Mouse (Mus musculus) ES-Bruce4 (cell line): Measurements from ENCODE around the gene Nr5a1. TPM values are rescaled to one million over a fixed set of nuclear protein-coding genes. Genes with fewer than 3 reads are reported as not detected.
A peak's percentile ranks its signal among the peaks of the same experiment; 100 is the strongest.

Source experiments
- H3K27ac ChIP-seq: 2 replicates; pipeline ENCODE4 v1.5.1; 2012; ENCODE audit warnings: low read length, inconsistent platforms; ENCODE audit not compliant: insufficient read depth
- H3K27me3 ChIP-seq: 2 replicates; pipeline ENCODE4 v1.6.1; 2012; ENCODE audit warnings: mild to moderate bottlenecking, low read length, inconsistent platforms; ENCODE audit not compliant: control insufficient read depth, poor library complexity, insufficient read depth, severe bottlenecking
- H3K36me3 ChIP-seq: 2 replicates; pipeline ENCODE4 v1.6.1; 2012; ENCODE audit warnings: inconsistent platforms, mild to moderate bottlenecking, low read length, moderate library complexity; ENCODE audit not compliant: control insufficient read depth, poor library complexity, insufficient read depth, severe bottlenecking
- H3K4me1 ChIP-seq: one replicate; pipeline ENCODE4 v1.8.1; 2011; ENCODE audit warnings: low read length; ENCODE audit not compliant: control insufficient read depth, insufficient read depth
- H3K4me3 ChIP-seq: 2 replicates; pipeline ENCODE4 v1.5.1; 2011; ENCODE audit warnings: low read depth, mild to moderate bottlenecking, low read length
- H3K9ac ChIP-seq: 2 replicates; pipeline ENCODE4 v1.6.1; 2012; ENCODE audit warnings: low read depth, mild to moderate bottlenecking, inconsistent platforms; ENCODE audit not compliant: poor library complexity, severe bottlenecking
- H3K9me3 ChIP-seq: replicated peaks from 2 replicates; pipeline ENCODE4 v1.6.1; 2012; ENCODE audit warnings: mild to moderate bottlenecking, low read length, inconsistent platforms; ENCODE audit not compliant: control insufficient read depth, poor library complexity, insufficient read depth, severe bottlenecking
- CTCF ChIP-seq: IDR thresholded peaks from one replicate; pipeline ENCODE4 v1.8.1; 2011; ENCODE audit warnings: low read depth, low read length
- EP300 ChIP-seq: IDR thresholded peaks from 2 replicates; pipeline ENCODE4 v1.6.1; 2011; ENCODE audit warnings: low read depth, low read length; ENCODE audit not compliant: insufficient read depth
- POLR2A ChIP-seq: IDR thresholded peaks from one replicate; pipeline ENCODE4 v1.8.1; 2011; ENCODE audit warnings: low read length; ENCODE audit not compliant: insufficient read depth
- polyA plus RNA-seq: library from polyadenylated mRNA; stranded (reverse); fragments of >200 nt; gene quantifications from 2 replicates; pipeline ENCODE4 v1.2.4, GENCODE M21; 2011; ENCODE audit warnings: low read depth; ENCODE audit not compliant: missing spikeins, insufficient read depth, insufficient read length

Nr5a1 gene
- polyA plus RNA-seq, 1 experiment, result not detected

DNA sequence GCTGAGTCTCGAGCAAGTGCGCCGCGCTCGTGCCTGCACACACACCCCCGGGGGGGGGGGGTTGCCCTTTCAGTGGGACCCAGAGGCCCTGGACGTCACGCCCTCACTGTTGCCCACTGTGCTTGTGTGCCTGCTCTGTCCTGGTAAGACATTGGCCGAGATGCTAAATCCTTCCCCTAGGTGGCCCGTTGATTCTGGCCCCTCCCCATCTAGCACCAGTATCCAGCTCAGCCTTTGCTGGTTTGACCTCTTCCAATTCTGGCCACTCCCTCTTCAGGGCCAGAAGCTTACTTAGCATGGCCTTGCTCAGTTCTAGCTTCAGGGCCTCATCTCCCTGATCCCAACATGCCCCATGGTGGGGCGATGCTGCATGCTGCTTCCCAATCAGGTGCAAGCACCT, 41.8 kb downstream of the Nr5a1 start:
- Histone ChIP-seq H3K27me3 (no peaks in the 10 kb centered on the region), H3K4me1 (peaks cover 5% of the 10 kb centered on the region), H3K9me3 (no peaks in the 10 kb centered on the region), H3K27ac (no peak overlapping the region), H3K36me3 (no peaks in the 10 kb centered on the region), H3K9ac (no peak overlapping the region), H3K4me3 (peak overlapping the region; percentile 51)
- TF ChIP-seq EP300, result no peak
- no peak for TF ChIP-seq POLR2A
- TF ChIP-seq CTCF, result no peak

- no peaks in the 10 kb centered on the region for H3K27me3 ChIP-seq
- H3K9me3 ChIP-seq, result no peaks in the 10 kb centered on the region
- TF ChIP-seq CTCF (peak; percentile 47), POLR2A (peak; percentile 87), EP300 (peak; percentile 93)
- H3K27ac ChIP-seq, result peak overlapping the region; percentile 68
- no peak overlapping the region for H3K9ac ChIP-seq
- H3K36me3 ChIP-seq, result no peaks in the 10 kb centered on the region
- H3K4me3 ChIP-seq, result peak overlapping the region; percentile 64
- H3K4me1 ChIP-seq, result peaks cover 5% of the 10 kb centered on the region
Observed at GRCm38 (mm10) chr2:38668802-38669580, 45.4 kb downstream of the Nr5a1 start.

- TF ChIP-seq EP300, result no peak
- no peak for TF ChIP-seq POLR2A
- peak; percentile 56 for TF ChIP-seq CTCF
- Histone ChIP-seq H3K4me3 (no peak overlapping the region), H3K27me3 (no peaks in the 10 kb centered on the region), H3K27ac (no peak overlapping the region), H3K9ac (no peak overlapping the region), H3K4me1 (no peaks in the 10 kb centered on the region), H3K9me3 (no peaks in the 10 kb centered on the region), H3K36me3 (no peaks in the 10 kb centered on the region)
Observed at GRCm38 (mm10) chr2:38661398-38661797, 52.9 kb downstream of the Nr5a1 start.

GRCm38 (mm10) chr2:38658338-38658836, 56.0 kb downstream of the Nr5a1 start:
- peak overlapping the region; percentile 66 for H3K4me3 ChIP-seq
- H3K9me3 ChIP-seq, result no peaks in the 10 kb centered on the region
- H3K36me3 ChIP-seq, result no peaks in the 10 kb centered on the region
- H3K27me3 ChIP-seq, result no peaks in the 10 kb centered on the region
- no peak for TF ChIP-seq POLR2A
- peak; percentile 82 for TF ChIP-seq CTCF
- H3K4me1 ChIP-seq, result no peaks in the 10 kb centered on the region
- H3K9ac ChIP-seq, result peak overlapping the region; percentile 28; the same call in 1 of the 2 replicates
- H3K27ac ChIP-seq, result no peak overlapping the region

GRCm38 (mm10) chr2:38653694-38654093, 60.6 kb downstream of the Nr5a1 start:
- Histone ChIP-seq H3K27me3 (no peaks in the 10 kb centered on the region), H3K36me3 (no peaks in the 10 kb centered on the region), H3K9me3 (no peaks in the 10 kb centered on the region), H3K27ac (no peak overlapping the region), H3K9ac (no peak overlapping the region), H3K4me1 (no peaks in the 10 kb centered on the region), H3K4me3 (no peak overlapping the region)
- no peak for TF ChIP-seq CTCF
- no peak for TF ChIP-seq POLR2A
- TF ChIP-seq EP300, result no peak

- Histone ChIP-seq H3K9me3 (no peaks in the 10 kb centered on the region), H3K27ac (no peak overlapping the region), H3K27me3 (no peaks in the 10 kb centered on the region), H3K4me1 (no peaks in the 10 kb centered on the region), H3K4me3 (no peak overlapping the region), H3K9ac (no peak overlapping the region), H3K36me3 (no peaks in the 10 kb centered on the region)
- TF ChIP-seq CTCF, result no peak
- no peak for TF ChIP-seq POLR2A
- no peak for TF ChIP-seq EP300
Observed at GRCm38 (mm10) chr2:38653293-38653619, 61.1 kb downstream of the Nr5a1 start.
